Mouse (Mus musculus): ENCODE measurements around the gene Cenpf. TPM values are rescaled to one million over a fixed set of nuclear protein-coding genes. Genes with fewer than 3 reads are reported as not detected.

Gene Cenpf
- polyA plus RNA-seq, 1 experiment from 2014 or later = 18.9 TPM

- H3K36me3 ChIP-seq (ENCODE audit: control insufficient read depth, insufficient read depth) = no peaks in the 10 kb centered on the region
- peak within 1 kb of the TSS; percentile 59 for H3K9ac ChIP-seq (ENCODE audit: low read depth, low read length)
- 0% methylated on average over 73 of the region's 98 CpGs for WGBS
- H3K9me3 ChIP-seq (ENCODE audit: control insufficient read depth) = no peaks in the 10 kb centered on the region
- H3K4me2 ChIP-seq (replicated peaks; ENCODE audit: low read depth) = peak within 1 kb of the TSS; percentile 95
- H3K4me3 ChIP-seq (ENCODE audit: low read depth, low read length) = peak within 1 kb of the TSS; percentile 76
- H3K27ac ChIP-seq (ENCODE audit: low read depth, low read length) = peak within 1 kb of the TSS; percentile 79
- no peaks in the 10 kb centered on the region for H3K4me1 ChIP-seq (replicated peaks; ENCODE audit: control insufficient read depth, insufficient read depth, low read length)
- peaks cover 3% of the 10 kb centered on the region; the same call in 1 of the 2 replicates for H3K27me3 ChIP-seq (replicated peaks; ENCODE audit: control insufficient read depth, insufficient read depth, low read length)
- no peak for TF ChIP-seq CTCF (IDR thresholded peaks at IDR 0.05; ENCODE audit: low read depth)
- ATAC-seq = peak; percentile 88
These were observed 40.2 kb upstream of the Cenpf start, which contains the start of gene Ptpn14 for GRCm38 (mm10) chr1:189727884-189728783. TSS of gene Ptpn14 (plus strand) at chr1:189728268.

GRCm38 (mm10) chr1:189727346-189727883 is 39.5 kb upstream of the Cenpf start:
- H3K9me3 ChIP-seq (ENCODE audit: control insufficient read depth) = no peaks in the 10 kb centered on the region
- peak overlapping the region; percentile 95 for H3K4me2 ChIP-seq (replicated peaks; ENCODE audit: low read depth)
- H3K4me1 ChIP-seq (replicated peaks; ENCODE audit: control insufficient read depth, insufficient read depth, low read length) = no peaks in the 10 kb centered on the region
- no peaks in the 10 kb centered on the region for H3K36me3 ChIP-seq (ENCODE audit: control insufficient read depth, insufficient read depth)
- peak overlapping the region; percentile 59 for H3K9ac ChIP-seq (ENCODE audit: low read depth, low read length)
- WGBS = 3% methylated on average over 22 of the region's 22 CpGs
- peak overlapping the region; percentile 76 for H3K4me3 ChIP-seq (ENCODE audit: low read depth, low read length)
- peak; percentile 58 for ATAC-seq
- peaks cover 3% of the 10 kb centered on the region; the same call in 1 of the 2 replicates for H3K27me3 ChIP-seq (replicated peaks; ENCODE audit: control insufficient read depth, insufficient read depth, low read length)
- TF ChIP-seq CTCF (IDR thresholded peaks at IDR 0.05; ENCODE audit: low read depth) = no peak
- H3K27ac ChIP-seq (ENCODE audit: low read depth, low read length) = peak overlapping the region; percentile 79

- 86% methylated on average over 4 of the region's 4 CpGs for WGBS
- no peak overlapping the region for H3K9ac ChIP-seq (ENCODE audit: low read depth, low read length)
- H3K36me3 ChIP-seq (ENCODE audit: control insufficient read depth, insufficient read depth) = no peaks in the 10 kb centered on the region
- no peak for ATAC-seq
- TF ChIP-seq CTCF (IDR thresholded peaks at IDR 0.05; ENCODE audit: low read depth) = no peak
- H3K4me3 ChIP-seq (ENCODE audit: low read depth, low read length) = no peak overlapping the region
- H3K9me3 ChIP-seq (ENCODE audit: control insufficient read depth) = no peaks in the 10 kb centered on the region
- no peak overlapping the region for H3K27ac ChIP-seq (ENCODE audit: low read depth, low read length)
- H3K27me3 ChIP-seq (replicated peaks; ENCODE audit: control insufficient read depth, insufficient read depth, low read length) = peaks cover 3% of the 10 kb centered on the region; the same call in 1 of the 2 replicates
- H3K4me1 ChIP-seq (replicated peaks; ENCODE audit: control insufficient read depth, insufficient read depth, low read length) = no peaks in the 10 kb centered on the region
- no peak overlapping the region for H3K4me2 ChIP-seq (replicated peaks; ENCODE audit: low read depth)
These were observed 38.2 kb upstream of the Cenpf start for GRCm38 (mm10) chr1:189726121-189726520.

- Histone ChIP-seq H3K27ac (ENCODE audit: low read depth, low read length) (no peak overlapping the region), H3K9me3 (ENCODE audit: control insufficient read depth) (no peaks in the 10 kb centered on the region), H3K4me2 (replicated peaks; ENCODE audit: low read depth) (no peak overlapping the region), H3K4me1 (replicated peaks; ENCODE audit: control insufficient read depth, insufficient read depth, low read length) (no peaks in the 10 kb centered on the region), H3K36me3 (ENCODE audit: control insufficient read depth, insufficient read depth) (no peaks in the 10 kb centered on the region), H3K9ac (ENCODE audit: low read depth, low read length) (no peak overlapping the region), H3K4me3 (ENCODE audit: low read depth, low read length) (no peak overlapping the region), H3K27me3 (replicated peaks; ENCODE audit: control insufficient read depth, insufficient read depth, low read length) (no peaks in the 10 kb centered on the region)
- WGBS = 75% methylated on average over 5 of the region's 5 CpGs
- TF ChIP-seq CTCF (IDR thresholded peaks at IDR 0.05; ENCODE audit: low read depth) = no peak
- no peak for ATAC-seq
These were observed 30.7 kb upstream of the Cenpf start for GRCm38 (mm10) chr1:189718600-189718999.

- H3K4me1 ChIP-seq (replicated peaks; ENCODE audit: control insufficient read depth, insufficient read depth, low read length) = no peaks in the 10 kb centered on the region
- no peaks in the 10 kb centered on the region for H3K36me3 ChIP-seq (ENCODE audit: control insufficient read depth, insufficient read depth)
- TF ChIP-seq CTCF (IDR thresholded peaks at IDR 0.05; ENCODE audit: low read depth) = no peak
- H3K9me3 ChIP-seq (ENCODE audit: control insufficient read depth) = no peaks in the 10 kb centered on the region
- H3K27me3 ChIP-seq (replicated peaks; ENCODE audit: control insufficient read depth, insufficient read depth, low read length) = no peaks in the 10 kb centered on the region
- H3K9ac ChIP-seq (ENCODE audit: low read depth, low read length) = no peak overlapping the region
- WGBS = 87% methylated on average over 11 of the region's 11 CpGs
- no peak overlapping the region for H3K27ac ChIP-seq (ENCODE audit: low read depth, low read length)
- H3K4me3 ChIP-seq (ENCODE audit: low read depth, low read length) = no peak overlapping the region
- H3K4me2 ChIP-seq (replicated peaks; ENCODE audit: low read depth) = no peak overlapping the region
- ATAC-seq = no peak
These were observed 29.7 kb upstream of the Cenpf start for GRCm38 (mm10) chr1:189717546-189717945.
